Mouse (Mus musculus) neural tube, embryonic 13.5 days (tissue): ENCODE measurements around the gene Rbpj. TPM values are rescaled to one million over a fixed set of nuclear protein-coding genes. Genes with fewer than 3 reads are reported as not detected.

Experiments used
- ATAC-seq: fragments of 200-750 bp; cut with Nextera tagmentation; 2 replicates; pipeline ENCODE4 v1.8.0; 2017; ENCODE audit warnings: low read depth, mild to moderate bottlenecking, moderate TSS enrichment, moderate library complexity
- H3K27ac ChIP-seq: fragments of 300-500 bp; sonication (generic); replicated peaks from 2 replicates; pipeline ENCODE4 v1.5.1; 2015; ENCODE audit warnings: moderate library complexity, mild to moderate bottlenecking, inconsistent platforms
- H3K27me3 ChIP-seq: fragments of 300-500 bp; sonication (generic); 2 replicates; pipeline ENCODE4 v1.6.1; 2015; ENCODE audit warnings: mild to moderate bottlenecking, inconsistent platforms
- H3K36me3 ChIP-seq: fragments of 300-500 bp; sonication (generic); 2 replicates; pipeline ENCODE4 v1.6.1; 2015; ENCODE audit warnings: mild to moderate bottlenecking, inconsistent platforms
- H3K4me1 ChIP-seq: fragments of 300-500 bp; sonication (generic); replicated peaks from 2 replicates; pipeline ENCODE4 v1.6.1; 2015; ENCODE audit warnings: inconsistent platforms
- H3K4me2 ChIP-seq: fragments of 300-500 bp; sonication (generic); 2 replicates; pipeline ENCODE4 v1.6.1; 2015; ENCODE audit warnings: inconsistent platforms, mild to moderate bottlenecking, moderate library complexity
- H3K4me3 ChIP-seq: fragments of 300-500 bp; sonication (generic); 2 replicates; pipeline ENCODE4 v1.5.1; 2015; ENCODE audit warnings: mild to moderate bottlenecking, inconsistent platforms
- H3K9ac ChIP-seq: fragments of 300-500 bp; sonication (generic); 2 replicates; pipeline ENCODE4 v1.6.1; 2015; ENCODE audit warnings: moderate library complexity, mild to moderate bottlenecking, inconsistent platforms
- H3K9me3 ChIP-seq: fragments of 300-500 bp; sonication (generic); 2 replicates; pipeline ENCODE4 v1.6.1; 2016; ENCODE audit warnings: inconsistent platforms
- WGBS: fragments of 180-500 bp; shearing (Covaris S2); methylation state at CpG from one replicate; pipeline ENCODE4 v1.1.7; 2015; 5-methylcytosine and 5-hydroxymethylcytosine counted together
- polyA plus RNA-seq: library from polyadenylated mRNA; unstranded; fragments of >200 nt; fragmentation: Nextera tagmentation; extraction: Ambion mirVana; gene quantifications from 2 replicates; pipeline ENCODE4 v1.2.1, GENCODE M21; 2015

The Rbpj gene
- polyA plus RNA-seq, 1 experiment from 2014 or later = 37.5 TPM

- peak overlapping the region; percentile 75 for H3K4me2 ChIP-seq
- H3K9me3 ChIP-seq = no peaks in the 10 kb centered on the region
- H3K4me1 ChIP-seq = peaks cover 40% of the 10 kb centered on the region
- peak overlapping the region; percentile 92 for H3K4me3 ChIP-seq
- peak overlapping the region; percentile 98 for H3K27ac ChIP-seq
- H3K9ac ChIP-seq = peak overlapping the region; percentile 94
- no peaks in the 10 kb centered on the region for H3K27me3 ChIP-seq
- under 1% methylated on average over 56 of the region's 59 CpGs for WGBS
- peak; percentile 81 for ATAC-seq
- H3K36me3 ChIP-seq = no peaks in the 10 kb centered on the region
These were observed 124.3 kb downstream of the Rbpj start for GRCm38 (mm10) chr5:53590179-53590765.

GRCm38 (mm10) chr5:53590875-53591682, 125.1 kb downstream of the Rbpj start:
- peak overlapping the region; percentile 98 for H3K27ac ChIP-seq
- peak overlapping the region; percentile 84 for H3K4me2 ChIP-seq
- under 1% methylated on average over 46 of the region's 67 CpGs for WGBS
- peak; percentile 10; the same call in 1 of the 2 replicates for ATAC-seq
- no peaks in the 10 kb centered on the region for H3K36me3 ChIP-seq
- H3K9ac ChIP-seq = peak overlapping the region; percentile 94
- peak overlapping the region; percentile 92 for H3K4me3 ChIP-seq
- peaks cover 48% of the 10 kb centered on the region for H3K4me1 ChIP-seq
- H3K27me3 ChIP-seq = no peaks in the 10 kb centered on the region
- no peaks in the 10 kb centered on the region for H3K9me3 ChIP-seq

- no peak for ATAC-seq
These were observed 125.7 kb downstream of the Rbpj start for GRCm38 (mm10) chr5:53591683-53592050.

GRCm38 (mm10) chr5:53593080-53593688, 127.2 kb downstream of the Rbpj start:
- no peak overlapping the region for H3K27ac ChIP-seq
- H3K4me2 ChIP-seq = peak overlapping the region; percentile 84
- H3K27me3 ChIP-seq = no peaks in the 10 kb centered on the region
- no peak overlapping the region for H3K9ac ChIP-seq
- 86% methylated on average over 5 of the region's 5 CpGs for WGBS
- H3K9me3 ChIP-seq = no peaks in the 10 kb centered on the region
- H3K4me1 ChIP-seq = peaks cover 63% of the 10 kb centered on the region
- H3K36me3 ChIP-seq = no peaks in the 10 kb centered on the region
- no peak for ATAC-seq
- peak overlapping the region; percentile 92; the same call in 1 of the 2 replicates for H3K4me3 ChIP-seq

More at GRCm38 (mm10) chr5:53591683-53592050, 125.7 kb downstream of the Rbpj start:
- no peaks in the 10 kb centered on the region for H3K36me3 ChIP-seq
- WGBS = under 1% methylated on average over 8 of the region's 8 CpGs
- H3K4me1 ChIP-seq = peaks cover 53% of the 10 kb centered on the region
- peak overlapping the region; percentile 84 for H3K4me2 ChIP-seq
- peak overlapping the region; percentile 98 for H3K27ac ChIP-seq
- H3K9ac ChIP-seq = peak overlapping the region; percentile 94
- H3K4me3 ChIP-seq = peak overlapping the region; percentile 92
- no peaks in the 10 kb centered on the region for H3K9me3 ChIP-seq
- no peaks in the 10 kb centered on the region for H3K27me3 ChIP-seq

GRCm38 (mm10) chr5:53594274-53594673, 128.3 kb downstream of the Rbpj start:
- 25% methylated on average over 4 of the region's 4 CpGs for WGBS
- peak overlapping the region; percentile 25 for H3K4me2 ChIP-seq
- 0 out of 2 replicates have a peak overlapping the region, but pooled peaks have one; percentile 1 for H3K4me3 ChIP-seq
- H3K36me3 ChIP-seq = no peaks in the 10 kb centered on the region
- H3K9ac ChIP-seq = no peak overlapping the region
- ATAC-seq = no peak
- H3K27ac ChIP-seq = no peak overlapping the region
- no peaks in the 10 kb centered on the region for H3K9me3 ChIP-seq
- H3K4me1 ChIP-seq = peaks cover 56% of the 10 kb centered on the region
- H3K27me3 ChIP-seq = no peaks in the 10 kb centered on the region

GRCm38 (mm10) chr5:53598510-53598909, 132.6 kb downstream of the Rbpj start:
- H3K4me2 ChIP-seq = no peak overlapping the region
- peaks cover 53% of the 10 kb centered on the region for H3K4me1 ChIP-seq
- H3K9me3 ChIP-seq = no peaks in the 10 kb centered on the region
- H3K4me3 ChIP-seq = no peak overlapping the region
- no peak overlapping the region for H3K9ac ChIP-seq
- ATAC-seq = no peak
- no peak overlapping the region for H3K27ac ChIP-seq
- no peaks in the 10 kb centered on the region for H3K36me3 ChIP-seq
- H3K27me3 ChIP-seq = no peaks in the 10 kb centered on the region

- Histone ChIP-seq H3K9me3 (no peaks in the 10 kb centered on the region), H3K27me3 (no peaks in the 10 kb centered on the region), H3K4me1 (peaks cover 50% of the 10 kb centered on the region), H3K27ac (no peak overlapping the region), H3K4me2 (no peak overlapping the region), H3K9ac (no peak overlapping the region), H3K36me3 (no peaks in the 10 kb centered on the region), H3K4me3 (no peak overlapping the region)
- no CpG with 5 or more reads among the region's 1 CpGs for WGBS
- ATAC-seq = no peak
These were observed 133.2 kb downstream of the Rbpj start for GRCm38 (mm10) chr5:53599116-53599515.

GRCm38 (mm10) chr5:53602194-53602593, 136.2 kb downstream of the Rbpj start:
- H3K36me3 ChIP-seq = no peaks in the 10 kb centered on the region
- H3K4me2 ChIP-seq = no peak overlapping the region
- peaks cover 28% of the 10 kb centered on the region for H3K4me1 ChIP-seq
- H3K27ac ChIP-seq = no peak overlapping the region
- H3K9ac ChIP-seq = no peak overlapping the region
- no peaks in the 10 kb centered on the region for H3K27me3 ChIP-seq
- 64% methylated on average over 8 of the region's 8 CpGs for WGBS
- no peak overlapping the region for H3K4me3 ChIP-seq
- H3K9me3 ChIP-seq = no peaks in the 10 kb centered on the region
- no peak for ATAC-seq

- no peak overlapping the region for H3K27ac ChIP-seq
- H3K9me3 ChIP-seq = no peaks in the 10 kb centered on the region
- no peak overlapping the region for H3K4me2 ChIP-seq
- H3K4me1 ChIP-seq = peaks cover 24% of the 10 kb centered on the region
- H3K4me3 ChIP-seq = no peak overlapping the region
- ATAC-seq = no peak
- no peak overlapping the region for H3K9ac ChIP-seq
- 74% methylated on average over 4 of the region's 4 CpGs for WGBS
- H3K36me3 ChIP-seq = no peaks in the 10 kb centered on the region
- no peaks in the 10 kb centered on the region for H3K27me3 ChIP-seq
These were observed 139.5 kb downstream of the Rbpj start for GRCm38 (mm10) chr5:53605450-53605849.

- H3K4me3 ChIP-seq = no peak overlapping the region
- no peaks in the 10 kb centered on the region for H3K36me3 ChIP-seq
- no peaks in the 10 kb centered on the region for H3K27me3 ChIP-seq
- no peak overlapping the region for H3K27ac ChIP-seq
- H3K9me3 ChIP-seq = no peaks in the 10 kb centered on the region
- H3K4me2 ChIP-seq = no peak overlapping the region
- H3K9ac ChIP-seq = no peak overlapping the region
- WGBS = 59% methylated on average over 9 of the region's 9 CpGs
- no peak for ATAC-seq
- peaks cover 10% of the 10 kb centered on the region for H3K4me1 ChIP-seq
These were observed 141.5 kb downstream of the Rbpj start for GRCm38 (mm10) chr5:53607230-53607996.

- H3K4me3 ChIP-seq = no peak overlapping the region
- no peaks in the 10 kb centered on the region for H3K27me3 ChIP-seq
- 84% methylated on average over 1 of the region's 1 CpGs for WGBS
- H3K9ac ChIP-seq = no peak overlapping the region
- H3K27ac ChIP-seq = no peak overlapping the region
- peaks cover 5% of the 10 kb centered on the region; the same call in 1 of the 2 replicates for H3K9me3 ChIP-seq
- H3K4me1 ChIP-seq = peaks cover 10% of the 10 kb centered on the region
- H3K4me2 ChIP-seq = no peak overlapping the region
- ATAC-seq = no peak
- H3K36me3 ChIP-seq = no peaks in the 10 kb centered on the region
These were observed 152.9 kb downstream of the Rbpj start for GRCm38 (mm10) chr5:53618844-53619243.

- Histone ChIP-seq H3K27me3 (no peaks in the 10 kb centered on the region), H3K27ac (no peak overlapping the region), H3K9me3 (no peaks in the 10 kb centered on the region), H3K9ac (no peak overlapping the region), H3K36me3 (peaks cover 9% of the 10 kb centered on the region; the same call in 1 of the 2 replicates), H3K4me3 (no peak overlapping the region), H3K4me1 (no peaks in the 10 kb centered on the region), H3K4me2 (no peak overlapping the region)
- 85% methylated on average over 3 of the region's 3 CpGs for WGBS
- no peak for ATAC-seq
These were observed 166.1 kb downstream of the Rbpj start for GRCm38 (mm10) chr5:53632026-53632425.
